Mouse (Mus musculus) hindbrain, embryonic 13.5 days (tissue): ENCODE measurements around the gene Pdk3. TPM values are rescaled to one million over a fixed set of nuclear protein-coding genes. Genes with fewer than 3 reads are reported as not detected.

Experiments
- ATAC-seq: fragments of 200-750 bp; cut with Nextera tagmentation; 2 replicates; pipeline ENCODE4 v1.8.0; 2017; ENCODE audit warnings: moderate TSS enrichment; ENCODE audit not compliant: low FRiP score
- H3K27ac ChIP-seq: fragments of 300-500 bp; sonication (generic); 2 replicates; pipeline ENCODE4 v1.5.1; 2015; ENCODE audit warnings: inconsistent platforms, mild to moderate bottlenecking, moderate library complexity
- H3K27me3 ChIP-seq: fragments of 300-500 bp; sonication (generic); 2 replicates; pipeline ENCODE4 v1.6.1; 2015; ENCODE audit warnings: mild to moderate bottlenecking, inconsistent platforms
- H3K36me3 ChIP-seq: fragments of 300-500 bp; sonication (generic); 2 replicates; pipeline ENCODE4 v1.6.1; 2015; ENCODE audit warnings: mild to moderate bottlenecking, inconsistent platforms
- H3K4me1 ChIP-seq: fragments of 300-500 bp; sonication (generic); replicated peaks from 2 replicates; pipeline ENCODE4 v1.6.1; 2015; ENCODE audit warnings: inconsistent platforms
- H3K4me2 ChIP-seq: fragments of 300-500 bp; sonication (generic); 2 replicates; pipeline ENCODE4 v1.6.1; 2015; ENCODE audit warnings: inconsistent platforms, mild to moderate bottlenecking, moderate library complexity
- H3K4me3 ChIP-seq: fragments of 300-500 bp; sonication (generic); 2 replicates; pipeline ENCODE4 v1.5.1; 2015; ENCODE audit warnings: mild to moderate bottlenecking, inconsistent platforms
- H3K9ac ChIP-seq: fragments of 300-500 bp; sonication (generic); 2 replicates; pipeline ENCODE4 v1.6.1; 2015; ENCODE audit warnings: mild to moderate bottlenecking, inconsistent platforms
- H3K9me3 ChIP-seq: fragments of 300-500 bp; sonication (generic); 2 replicates; pipeline ENCODE4 v1.6.1; 2016; ENCODE audit warnings: inconsistent platforms
- WGBS: fragments of 180-500 bp; shearing (Covaris S2); methylation state at CpG from one replicate; pipeline ENCODE4 v1.1.7; 2015; 5-methylcytosine and 5-hydroxymethylcytosine counted together
- polyA plus RNA-seq: library from polyadenylated mRNA; unstranded; fragments of >200 nt; fragmentation: Nextera tagmentation; extraction: Ambion mirVana; gene quantifications from 2 replicates; pipeline ENCODE4 v1.2.1, GENCODE M21; 2015

Gene Pdk3
- polyA plus RNA-seq = 26.7 and 29.3 TPM in 2 replicates

GRCm38 (mm10) chrX:93831561-93832336 lies at the start of gene Pdk3:
Gene Pdk3, minus strand, starts transcription at chrX:93832201.
- Histone ChIP-seq H3K4me2 (peak within 1 kb of the TSS; percentile 61), H3K4me1 (peaks cover 4% of the 10 kb centered on the region; the same call in 1 of the 2 replicates), H3K4me3 (peak within 1 kb of the TSS; percentile 53), H3K27ac (peak within 1 kb of the TSS; percentile 66), H3K36me3 (no peaks in the 10 kb centered on the region), H3K9me3 (no peaks in the 10 kb centered on the region), H3K9ac (peak within 1 kb of the TSS; percentile 72), H3K27me3 (no peaks in the 10 kb centered on the region)
- ATAC-seq = peak; percentile 99
- WGBS = 20% methylated on average over 61 of the region's 68 CpGs

- 84% methylated on average over 3 of the region's 3 CpGs for WGBS
- Histone ChIP-seq H3K9me3 (no peaks in the 10 kb centered on the region), H3K27ac (no peak overlapping the region), H3K4me3 (no peak overlapping the region), H3K9ac (no peak overlapping the region), H3K4me2 (no peak overlapping the region), H3K36me3 (no peaks in the 10 kb centered on the region), H3K27me3 (peaks cover 4% of the 10 kb centered on the region; the same call in 1 of the 2 replicates), H3K4me1 (no peaks in the 10 kb centered on the region)
- ATAC-seq = no peak
Measured at GRCm38 (mm10) chrX:93877634-93878016, 45.6 kb upstream of the Pdk3 start.

GRCm38 (mm10) chrX:93876981-93877633 lies 45.1 kb upstream of the Pdk3 start:
- no peak overlapping the region for H3K4me3 ChIP-seq
- H3K4me1 ChIP-seq = no peaks in the 10 kb centered on the region
- no peaks in the 10 kb centered on the region for H3K9me3 ChIP-seq
- H3K27ac ChIP-seq = no peak overlapping the region
- peaks cover 4% of the 10 kb centered on the region; the same call in 1 of the 2 replicates for H3K27me3 ChIP-seq
- no peak overlapping the region for H3K9ac ChIP-seq
- ATAC-seq = no peak
- no peaks in the 10 kb centered on the region for H3K36me3 ChIP-seq
- no peak overlapping the region for H3K4me2 ChIP-seq
- WGBS = 93% methylated on average over 7 of the region's 7 CpGs

- no peaks in the 10 kb centered on the region for H3K4me1 ChIP-seq
- H3K9me3 ChIP-seq = no peaks in the 10 kb centered on the region
- no peak overlapping the region for H3K4me2 ChIP-seq
- 39% methylated on average over 2 of the region's 2 CpGs for WGBS
- H3K27me3 ChIP-seq = peaks cover 7% of the 10 kb centered on the region; the same call in 1 of the 2 replicates
- no peak overlapping the region for H3K9ac ChIP-seq
- no peaks in the 10 kb centered on the region for H3K36me3 ChIP-seq
- no peak overlapping the region for H3K4me3 ChIP-seq
- H3K27ac ChIP-seq = no peak overlapping the region
- no peak for ATAC-seq
Measured at GRCm38 (mm10) chrX:93863393-93863792, 31.4 kb upstream of the Pdk3 start.

GRCm38 (mm10) chrX:93862525-93863086 lies 30.6 kb upstream of the Pdk3 start:
- no peak overlapping the region for H3K4me2 ChIP-seq
- H3K36me3 ChIP-seq = no peaks in the 10 kb centered on the region
- H3K4me3 ChIP-seq = no peak overlapping the region
- H3K4me1 ChIP-seq = no peaks in the 10 kb centered on the region
- no peak overlapping the region for H3K27ac ChIP-seq
- peaks cover 7% of the 10 kb centered on the region; the same call in 1 of the 2 replicates for H3K27me3 ChIP-seq
- H3K9ac ChIP-seq = no peak overlapping the region
- no peaks in the 10 kb centered on the region for H3K9me3 ChIP-seq
- 87% methylated on average over 4 of the region's 4 CpGs for WGBS
- ATAC-seq = no peak

- H3K27ac ChIP-seq = no peak overlapping the region
- peaks cover 6% of the 10 kb centered on the region; the same call in 1 of the 2 replicates for H3K27me3 ChIP-seq
- H3K9ac ChIP-seq = no peak overlapping the region
- H3K4me2 ChIP-seq = no peak overlapping the region
- WGBS = 81% methylated on average over 3 of the region's 3 CpGs
- H3K36me3 ChIP-seq = no peaks in the 10 kb centered on the region
- H3K4me3 ChIP-seq = no peak overlapping the region
- ATAC-seq = no peak
- no peaks in the 10 kb centered on the region for H3K9me3 ChIP-seq
- no peaks in the 10 kb centered on the region for H3K4me1 ChIP-seq
Measured at GRCm38 (mm10) chrX:93857756-93858155, 25.8 kb upstream of the Pdk3 start.

- H3K27me3 ChIP-seq = no peaks in the 10 kb centered on the region
- H3K27ac ChIP-seq = peak overlapping the region; percentile 66; the same call in 1 of the 2 replicates
- peaks cover 4% of the 10 kb centered on the region; the same call in 1 of the 2 replicates for H3K4me1 ChIP-seq
- H3K9ac ChIP-seq = peak overlapping the region; percentile 72
- H3K9me3 ChIP-seq = no peaks in the 10 kb centered on the region
- WGBS = 33% methylated on average over 14 of the region's 14 CpGs
- H3K4me3 ChIP-seq = peak overlapping the region; percentile 53
- peak overlapping the region; percentile 61 for H3K4me2 ChIP-seq
- H3K36me3 ChIP-seq = no peaks in the 10 kb centered on the region
- peak; percentile 58 for ATAC-seq
Measured at GRCm38 (mm10) chrX:93832337-93832884, 410 bp upstream of the Pdk3 start.

- WGBS = 85% methylated on average over 2 of the region's 2 CpGs
- no peaks in the 10 kb centered on the region for H3K27me3 ChIP-seq
- H3K4me2 ChIP-seq = no peak overlapping the region
- no peaks in the 10 kb centered on the region for H3K36me3 ChIP-seq
- no peak for ATAC-seq
- no peak overlapping the region for H3K4me3 ChIP-seq
- no peaks in the 10 kb centered on the region for H3K9me3 ChIP-seq
- no peaks in the 10 kb centered on the region for H3K4me1 ChIP-seq
- no peak overlapping the region for H3K27ac ChIP-seq
- H3K9ac ChIP-seq = no peak overlapping the region
Measured at GRCm38 (mm10) chrX:93825787-93826186, 6.2 kb downstream of the Pdk3 start.

GRCm38 (mm10) chrX:93808040-93808439 lies 24.0 kb downstream of the Pdk3 start:
- no peak for ATAC-seq
- no peaks in the 10 kb centered on the region for H3K36me3 ChIP-seq
- no peaks in the 10 kb centered on the region for H3K27me3 ChIP-seq
- H3K27ac ChIP-seq = no peak overlapping the region
- H3K9me3 ChIP-seq = no peaks in the 10 kb centered on the region
- no peak overlapping the region for H3K4me3 ChIP-seq
- H3K9ac ChIP-seq = no peak overlapping the region
- 86% methylated on average over 1 of the region's 1 CpGs for WGBS
- H3K4me2 ChIP-seq = no peak overlapping the region
- no peaks in the 10 kb centered on the region for H3K4me1 ChIP-seq

GRCm38 (mm10) chrX:93793168-93793567 lies 38.8 kb downstream of the Pdk3 start:
- no peaks in the 10 kb centered on the region for H3K36me3 ChIP-seq
- no peak for ATAC-seq

GRCm38 (mm10) chrX:93789562-93789961 lies 42.4 kb downstream of the Pdk3 start:
- H3K27me3 ChIP-seq = no peaks in the 10 kb centered on the region
- ATAC-seq = no peak
- H3K9me3 ChIP-seq = no peaks in the 10 kb centered on the region
- H3K4me3 ChIP-seq = no peak overlapping the region
- H3K27ac ChIP-seq = no peak overlapping the region
- H3K36me3 ChIP-seq = no peaks in the 10 kb centered on the region
- no peak overlapping the region for H3K4me2 ChIP-seq
- no peaks in the 10 kb centered on the region for H3K4me1 ChIP-seq
- no peak overlapping the region for H3K9ac ChIP-seq
- WGBS = 74% methylated on average over 1 of the region's 1 CpGs

More at GRCm38 (mm10) chrX:93793168-93793567, 38.8 kb downstream of the Pdk3 start:
- no peaks in the 10 kb centered on the region for H3K9me3 ChIP-seq
- H3K4me3 ChIP-seq = no peak overlapping the region
- H3K27me3 ChIP-seq = no peaks in the 10 kb centered on the region
- no peaks in the 10 kb centered on the region for H3K4me1 ChIP-seq
- no peak overlapping the region for H3K27ac ChIP-seq
- no peak overlapping the region for H3K9ac ChIP-seq
- no peak overlapping the region for H3K4me2 ChIP-seq

GRCm38 (mm10) chrX:93760770-93761169 lies 71.2 kb downstream of the Pdk3 start:
- ATAC-seq = no peak
- no peak overlapping the region for H3K27ac ChIP-seq
- no peaks in the 10 kb centered on the region for H3K9me3 ChIP-seq
- H3K9ac ChIP-seq = no peak overlapping the region
- no peaks in the 10 kb centered on the region for H3K36me3 ChIP-seq
- WGBS = 82% methylated on average over 3 of the region's 3 CpGs
- no peaks in the 10 kb centered on the region for H3K27me3 ChIP-seq
- H3K4me3 ChIP-seq = no peak overlapping the region
- no peak overlapping the region for H3K4me2 ChIP-seq
- peaks cover 8% of the 10 kb centered on the region for H3K4me1 ChIP-seq
